ENCODE assay signal across 9 mouse cellular contexts in genomic region chr14:72371702-72372277, GRCm38 (mm10).
DNase-seq lines count a peak whose midpoint lies in the region; ATAC-seq and TF ChIP-seq lines count a peak whose summit lies in the region.
"Had no signal": no experiment of that assay in that cellular context is flagged by ENCODE, and none has a peak within 500 bp of the region (broad histone marks: within the 10 kb centered on the region; RNA-seq: fewer than 3 reads in every experiment).

No protein-coding gene starts in this region.

- CTCF ChIA-PET in Patski (lab: Charles Lee) = no interaction called here

- no peak overlapping the region for H3K4me3 ChIP-seq in hindbrain, embryonic 16.5 days (ENCODE audit: low read length)
- H3K4me3 ChIP-seq in megakaryocyte, embryonic 14.5 days (replicated peaks) = peak overlapping the region; percentile 43
- H3K4me3 ChIP-seq: limb, embryonic 12.5 days had no signal

- 7% methylated on average over 10 of the region's 10 CpGs for WGBS in hindbrain, embryonic 16.5 days

- no peak for DNase-seq in Patski (ENCODE audit: low read depth, low spot score)
- peak; percentile 51 for DNase-seq in cerebellum, adult 8-10 months
- peak; percentile 59 to 83 for DNase-seq in frontal cortex, postnatal 10 days (ENCODE audit: low spot score in 2 of 2)
- peak; percentile 37 for DNase-seq in left cerebral cortex, adult 11 months (ENCODE audit: low spot score)
- DNase-seq in right cerebral cortex, postnatal 25 days = peak; percentile 78

- H3K27ac ChIP-seq in hindbrain, embryonic 16.5 days (ENCODE audit: low read depth, low read length) = no peak overlapping the region
- H3K27ac ChIP-seq: limb, embryonic 12.5 days had no signal

- in situ Hi-C loops in Patski (cut with MboI; ENCODE audit: low pct_unique_long_range_greater_than_20kb) = loop anchor here (10.0 kb wide), 1 partner anchor 143 kb away; no protein-coding TSS in a partner anchor

- H3K4me1 ChIP-seq in hindbrain, embryonic 16.5 days (ENCODE audit: control insufficient read depth, insufficient read depth, low read depth, low read length) = no peaks in the 10 kb centered on the region
- H3K4me1 ChIP-seq in megakaryocyte, embryonic 14.5 days = peaks cover 6% of the 10 kb centered on the region
- H3K4me1 ChIP-seq: limb, embryonic 12.5 days had no signal

- POLR2A ChIA-PET in Patski (lab: Charles Lee) = interaction anchor here (0.6 kb wide), 1 partner anchor 783 kb away, joined by 5 read pairs; no protein-coding TSS in a partner anchor

- TF ChIP-seq CTCF in Patski (IDR thresholded peaks at IDR 0.05) = peak; percentile 79

- no peak for ATAC-seq in Patski
- peak; percentile 85 for ATAC-seq in hindbrain, embryonic 16.5 days
- no peak for ATAC-seq in activated CD4-positive, CD25-positive, alpha-beta regulatory T cell, adult 4 months

- H3K36me3 ChIP-seq in hindbrain, embryonic 16.5 days (ENCODE audit: control insufficient read depth, insufficient read depth, low read length) = no peaks in the 10 kb centered on the region
- H3K36me3 ChIP-seq in megakaryocyte, embryonic 14.5 days (replicated peaks; ENCODE audit: low read length) = no peaks in the 10 kb centered on the region
- H3K36me3 ChIP-seq: limb, embryonic 12.5 days had no signal

- H3K9ac ChIP-seq in hindbrain, embryonic 16.5 days (ENCODE audit: low read depth, low read length) = no peak overlapping the region
- H3K9ac ChIP-seq: limb, embryonic 12.5 days had no signal

- H3K9me3 ChIP-seq in hindbrain, embryonic 16.5 days (ENCODE audit: control insufficient read depth, low read length) = no peaks in the 10 kb centered on the region
- H3K9me3 ChIP-seq in megakaryocyte, embryonic 14.5 days = no peaks in the 10 kb centered on the region
- H3K9me3 ChIP-seq: limb, embryonic 12.5 days had no signal

- peak overlapping the region; percentile 31; the same call in 1 of the 2 replicates for H3K4me2 ChIP-seq in hindbrain, embryonic 16.5 days (ENCODE audit: low read length)
- H3K4me2 ChIP-seq: limb, embryonic 12.5 days had no signal

- H3K27me3 ChIP-seq in Patski = peaks cover under 1% of the 10 kb centered on the region
- no peaks in the 10 kb centered on the region for H3K27me3 ChIP-seq in hindbrain, embryonic 16.5 days (replicated peaks; ENCODE audit: control insufficient read depth, insufficient read depth, low read length)
- peaks cover 21% of the 10 kb centered on the region for H3K27me3 ChIP-seq in megakaryocyte, embryonic 14.5 days (replicated peaks)
- H3K27me3 ChIP-seq: limb, embryonic 12.5 days had no signal
